Mouse (Mus musculus) forelimb bud, embryonic 11.5 days (tissue): Measurements from ENCODE around the gene Arhgap1.

Experiments
- DNase-seq: peaks from one replicate; pipeline ENCODE4 v3.0.0-alpha.2; 2012; ENCODE audit warnings: low read depth, low spot score

Gene Arhgap1

GRCm38 (mm10) chr2:91646733-91647132 lies 2.9 kb upstream of the Arhgap1 start:
- peak; percentile 65 for DNase-seq

DNA sequence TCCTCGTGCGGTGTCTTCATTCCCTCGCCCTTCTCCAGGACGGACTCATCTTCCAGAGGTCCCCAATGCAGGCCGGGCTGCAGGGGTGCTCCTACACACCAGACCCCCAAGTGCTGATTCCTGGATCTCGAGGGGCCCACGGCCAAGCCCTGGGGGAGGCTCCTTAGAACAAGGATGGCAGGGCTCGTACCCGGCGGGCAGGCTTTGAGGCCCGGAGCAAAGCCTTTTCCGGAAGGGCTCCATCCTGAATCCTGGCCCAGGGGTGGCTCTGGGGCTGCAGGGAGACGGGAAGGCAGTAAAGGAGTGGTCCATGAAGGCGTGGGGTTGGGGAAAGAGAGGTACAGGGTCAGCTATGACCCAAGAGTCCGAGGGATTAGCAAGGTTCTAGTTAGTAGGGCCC lies 508 bp upstream of the Arhgap1 start:
- DNase-seq = no peak

GRCm38 (mm10) chr2:91650360-91650995 lies 818 bp downstream of the Arhgap1 start:
- DNase-seq = no peak

- DNase-seq = no peak
These were observed 2.0 kb downstream of the Arhgap1 start for GRCm38 (mm10) chr2:91651458-91652258.

DNA sequence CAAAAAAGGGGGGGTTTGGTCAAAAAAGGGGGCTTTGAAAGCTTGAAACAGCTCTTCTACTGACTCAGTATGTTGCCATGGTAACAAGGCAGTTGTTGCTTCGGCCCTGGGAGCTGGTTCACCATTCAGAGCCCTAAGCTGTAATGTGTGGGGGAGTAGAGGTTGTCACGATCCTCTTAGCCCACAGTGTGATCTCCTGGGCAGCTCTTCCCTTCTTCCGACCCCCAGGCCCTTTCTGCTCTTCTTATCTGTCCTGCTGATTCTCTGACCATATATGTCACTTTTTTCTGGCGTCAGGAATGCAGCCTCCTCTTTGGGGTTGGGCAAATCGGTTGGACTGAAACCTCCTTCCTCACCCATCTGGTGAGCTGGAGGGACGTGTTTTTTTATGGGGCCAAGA lies 3.2 kb downstream of the Arhgap1 start:
- no peak for DNase-seq

GRCm38 (mm10) chr2:91655388-91655787 lies 5.7 kb downstream of the Arhgap1 start:
- DNase-seq = no peak

DNA sequence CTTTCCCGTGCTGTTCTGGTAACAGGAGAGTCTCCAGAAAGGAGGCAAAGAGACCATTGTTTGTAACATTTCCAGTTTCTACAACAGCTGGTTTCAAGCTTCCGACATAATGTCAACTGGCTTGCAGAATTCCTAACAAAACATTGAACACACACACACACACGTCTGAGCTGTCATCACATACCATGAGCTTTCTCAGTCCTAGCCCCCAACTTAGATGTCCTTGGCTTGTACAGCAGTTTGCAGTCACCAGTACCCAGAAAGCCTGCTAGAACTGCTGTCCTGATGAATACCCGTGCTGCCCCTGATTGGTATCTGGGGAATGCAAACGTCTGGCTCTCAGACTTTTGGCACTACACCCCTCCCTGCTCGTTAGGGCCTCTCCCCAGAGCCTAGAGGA lies 6.2 kb downstream of the Arhgap1 start:
- DNase-seq = no peak

DNA sequence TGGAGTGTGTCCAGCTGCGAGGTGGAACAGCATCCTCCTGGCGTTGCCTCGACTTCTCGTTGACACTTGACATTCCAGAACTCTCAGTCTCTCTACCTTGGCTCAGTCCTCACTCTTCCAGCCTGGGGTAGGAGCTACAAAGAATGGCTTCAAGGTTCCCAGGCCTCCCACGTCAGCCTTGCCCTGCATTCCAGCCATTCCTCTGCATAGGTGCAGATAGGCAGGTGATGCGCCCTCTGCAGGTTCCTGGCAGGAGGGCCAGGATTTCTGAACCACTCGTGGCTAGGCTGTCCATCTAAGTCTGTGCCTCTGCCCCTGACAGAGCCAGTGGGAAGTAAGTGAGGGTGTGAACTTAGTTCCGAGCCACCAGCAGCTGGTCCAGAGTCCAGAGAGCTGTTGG lies 7.1 kb downstream of the Arhgap1 start:
- DNase-seq = no peak

DNA sequence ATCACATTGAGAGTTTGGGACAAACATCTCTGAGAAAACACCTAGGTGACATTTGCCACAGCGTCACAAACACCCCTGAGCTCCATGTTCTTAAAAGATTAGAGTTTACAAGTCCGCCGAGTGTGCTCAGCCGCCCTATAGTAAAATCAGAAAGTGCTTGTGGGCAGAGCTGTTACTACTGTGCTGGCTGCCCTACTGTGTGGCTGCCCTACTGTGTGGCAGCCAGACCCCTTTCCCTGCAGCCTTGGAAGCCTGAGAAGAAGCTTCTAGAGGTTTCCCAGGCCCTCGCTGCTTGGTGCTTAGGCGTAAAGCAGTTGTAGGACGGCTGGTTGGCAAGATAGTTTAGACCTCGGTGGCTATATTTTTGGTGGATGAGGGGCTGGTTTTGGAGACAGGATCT lies 10.0 kb downstream of the Arhgap1 start:
- DNase-seq = no peak

GRCm38 (mm10) chr2:91660981-91661380 lies 11.3 kb downstream of the Arhgap1 start:
- no peak for DNase-seq

GRCm38 (mm10) chr2:91664780-91665179 lies 15.1 kb downstream of the Arhgap1 start:
- no peak for DNase-seq

DNA sequence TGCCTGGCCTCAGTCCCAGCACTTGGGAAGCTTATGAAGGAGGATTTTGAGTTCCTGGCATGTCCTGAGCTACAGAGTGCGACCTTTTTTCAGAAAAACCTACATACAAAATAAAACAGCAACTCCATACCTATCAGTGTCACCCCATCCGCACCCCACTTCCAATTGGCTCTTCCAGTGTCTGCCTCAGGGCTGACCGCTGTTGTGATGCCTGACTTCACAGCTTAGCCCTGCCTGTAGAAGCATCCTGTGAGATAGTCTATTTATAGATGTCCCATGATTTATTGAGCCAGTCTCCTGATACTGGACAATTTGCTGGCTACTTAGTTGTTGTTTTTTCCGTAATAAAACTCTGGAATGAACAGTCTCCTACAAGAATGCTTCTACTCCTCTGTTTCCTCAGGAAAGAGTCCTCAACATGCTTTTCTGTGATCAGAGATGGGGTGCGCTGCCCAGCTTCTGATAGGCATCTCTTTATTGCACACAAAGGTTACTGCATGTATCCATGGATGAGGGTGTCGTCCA lies 16.8 kb downstream of the Arhgap1 start:
- DNase-seq = no peak

GRCm38 (mm10) chr2:91667747-91668146 lies 18.1 kb downstream of the Arhgap1 start:
- no peak for DNase-seq

- no peak for DNase-seq
These were observed 19.7 kb downstream of the Arhgap1 start for GRCm38 (mm10) chr2:91669326-91669725.

GRCm38 (mm10) chr2:91670038-91670437 lies 20.4 kb downstream of the Arhgap1 start:
- no peak for DNase-seq

GRCm38 (mm10) chr2:91673587-91673986 lies 23.9 kb downstream of the Arhgap1 start:
- DNase-seq = no peak

GRCm38 (mm10) chr2:91674895-91675294 lies 25.2 kb downstream of the Arhgap1 start:
- no peak for DNase-seq

DNA sequence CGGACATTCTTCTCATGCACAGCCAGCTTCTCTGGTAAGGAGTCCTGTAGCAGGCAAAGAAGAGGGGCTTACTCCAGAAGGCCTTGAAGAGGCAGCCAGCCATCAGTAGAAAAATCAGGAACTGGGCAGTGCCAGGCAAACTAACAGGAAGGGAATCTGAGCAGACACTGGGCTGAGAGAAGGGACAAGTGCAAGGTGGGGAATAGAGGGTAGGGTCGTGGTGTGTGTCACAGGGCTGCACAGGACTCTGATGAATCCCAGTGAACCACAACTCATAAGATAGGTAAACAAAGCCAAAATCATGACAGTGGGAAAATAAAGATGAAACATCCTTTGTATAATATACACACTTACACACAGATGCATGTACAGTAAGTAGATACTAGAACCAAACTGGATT lies 26.8 kb downstream of the Arhgap1 start:
- DNase-seq = no peak

DNA sequence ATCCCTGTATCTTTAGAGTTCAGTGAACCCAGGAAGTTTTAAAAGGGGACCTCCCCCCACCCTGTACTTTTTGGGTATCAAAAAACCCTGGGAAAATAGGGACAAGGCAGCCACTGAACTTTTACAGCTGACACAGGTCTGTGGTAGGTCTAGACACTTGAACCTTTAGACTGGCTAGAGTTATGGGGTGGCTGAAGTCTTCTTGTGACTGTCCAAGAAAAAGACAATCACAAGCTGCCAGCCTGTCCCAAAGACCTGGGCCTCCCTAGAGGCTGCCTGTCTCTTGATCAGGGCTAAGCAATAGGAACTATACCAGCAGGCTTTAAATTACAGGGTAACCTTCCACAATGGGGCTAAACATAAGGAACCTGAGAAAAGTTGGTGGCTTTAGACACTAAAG lies 27.3 kb downstream of the Arhgap1 start:
- no peak for DNase-seq

- DNase-seq = peak; percentile 43
These were observed 33.2 kb downstream of the Arhgap1 start for GRCm38 (mm10) chr2:91682850-91683249.

DNA sequence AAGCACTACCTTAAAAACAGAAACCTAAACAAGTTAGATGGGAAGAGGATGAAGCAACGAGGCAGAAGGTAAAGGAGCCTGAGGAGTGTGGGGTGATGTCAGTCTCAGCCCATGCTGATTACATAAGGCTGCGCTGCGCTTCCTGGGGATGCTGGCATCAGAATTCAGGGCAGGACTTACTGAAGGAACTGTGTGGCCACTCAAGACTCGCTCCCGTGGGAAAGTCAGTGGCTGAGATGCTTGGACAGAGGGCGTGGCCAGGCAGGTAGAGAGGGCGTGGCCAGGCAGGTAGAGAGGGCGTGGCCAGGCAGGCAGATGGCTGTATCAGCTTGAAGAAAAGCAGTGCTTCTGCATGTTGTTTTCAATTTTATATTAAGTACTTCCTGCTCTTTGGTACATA lies 34.3 kb downstream of the Arhgap1 start:
- no peak for DNase-seq

GRCm38 (mm10) chr2:91689452-91689851 lies 39.8 kb downstream of the Arhgap1 start:
- no peak for DNase-seq
